Mouse (Mus musculus): ENCODE measurements at regions not wholly inside any gene's neighbourhood (a gene's known extent, or its start where the extent isn't known, plus 50 kb on each side); places are given as distances from the start of the nearest gene placed in this dataset.

DNA sequence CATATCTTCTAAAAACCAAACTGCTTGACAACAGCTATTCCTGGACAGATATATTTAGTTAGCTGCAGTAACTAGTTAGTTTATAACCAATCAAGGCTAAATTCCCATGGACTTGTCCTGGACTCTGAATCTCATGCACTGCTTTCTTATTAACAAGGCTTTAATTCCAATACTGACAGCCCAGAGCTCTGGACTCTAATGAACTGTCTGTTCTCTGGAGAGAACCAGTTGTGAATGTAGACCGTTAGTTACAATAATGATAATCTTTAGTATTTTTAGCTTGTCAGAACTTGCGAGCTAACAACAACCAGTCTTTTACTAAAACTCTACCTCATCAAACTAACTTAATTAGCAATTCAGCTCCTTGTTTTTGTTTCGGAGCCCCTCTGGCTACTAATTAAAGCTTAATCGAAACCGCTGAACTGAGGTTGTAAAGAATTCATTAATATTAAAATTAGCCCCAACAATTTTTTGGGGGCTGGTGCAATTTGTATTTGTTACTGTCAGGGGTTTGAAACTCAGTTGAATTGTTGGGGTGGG is 316.3 kb downstream of the Tmem182 start:
- DNase-seq (ENCODE audit: low spot score) (no peak), ATAC-seq (ENCODE audit: extremely low read depth, insufficient number of reproducible peaks, low FRiP score, poor library complexity, severe bottlenecking) (no peak)
- no peaks in the 10 kb centered on the region for H3K27me3 ChIP-seq (ENCODE audit: insufficient read depth, low read length)
- TF ChIP-seq GATA1 (IDR thresholded peaks at IDR 0.05; ENCODE audit: borderline replicate concordance, low read length): no peak
- no peak for TF ChIP-seq TAL1 (conservative IDR thresholded peaks at IDR 0.05; ENCODE audit: low read depth, low read length)
- no peak for TF ChIP-seq POLR2AphosphoS5 (IDR thresholded peaks at IDR 0.05; ENCODE audit: insufficient replicate concordance, low read depth, low read length)
- TF ChIP-seq GATA2 (IDR thresholded peaks at IDR 0.05; ENCODE audit: borderline replicate concordance, low read depth, low read length): no peak
- H3K36me3 ChIP-seq (replicated peaks): no peaks in the 10 kb centered on the region
- no peaks in the 10 kb centered on the region for H3K4me1 ChIP-seq (ENCODE audit: insufficient read depth, low read depth, low read length)
- no peak overlapping the region for H3K4me3 ChIP-seq (ENCODE audit: low read depth, low read length)
- peaks cover 21% of the 10 kb centered on the region for H3K9me3 ChIP-seq (replicated peaks)

DNA sequence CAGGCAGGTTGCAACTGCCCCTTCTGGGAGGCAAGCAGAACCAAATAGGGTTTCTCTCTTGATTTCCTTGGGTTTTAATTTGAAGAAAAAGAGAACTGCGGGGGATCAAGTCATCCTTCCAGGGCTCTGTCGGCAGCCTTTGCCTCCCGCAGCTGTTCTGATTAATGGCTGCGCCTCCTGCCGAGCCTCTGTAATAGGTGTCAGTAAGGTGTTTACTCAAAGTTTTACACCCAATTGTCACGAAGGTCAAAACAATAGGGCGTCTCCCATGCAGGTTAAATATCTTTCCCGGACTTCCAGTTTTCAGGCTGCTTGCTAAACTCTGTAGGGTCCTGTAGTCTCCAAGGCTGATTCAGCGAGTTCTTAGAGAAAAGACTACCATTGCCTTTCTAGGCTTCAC is 326.0 kb downstream of the Tmem182 start:
- H3K4me3 ChIP-seq (ENCODE audit: low read depth, low read length): no peak overlapping the region
- H3K27me3 ChIP-seq (ENCODE audit: insufficient read depth, low read length): no peaks in the 10 kb centered on the region
- no peaks in the 10 kb centered on the region for H3K4me1 ChIP-seq (ENCODE audit: insufficient read depth, low read depth, low read length)
- no peak for ATAC-seq (ENCODE audit: extremely low read depth, insufficient number of reproducible peaks, low FRiP score, poor library complexity, severe bottlenecking)
- no peak for DNase-seq (ENCODE audit: low spot score)
- H3K9me3 ChIP-seq (replicated peaks): peaks cover 51% of the 10 kb centered on the region
- H3K36me3 ChIP-seq (replicated peaks): no peaks in the 10 kb centered on the region
- no peak for TF ChIP-seq POLR2AphosphoS5 (IDR thresholded peaks at IDR 0.05; ENCODE audit: insufficient replicate concordance, low read depth, low read length)
- TF ChIP-seq CTCF (IDR thresholded peaks at IDR 0.05; ENCODE audit: low read depth, low read length): no peak
- TF ChIP-seq TAL1 (conservative IDR thresholded peaks at IDR 0.05; ENCODE audit: low read depth, low read length): no peak
- no peak for TF ChIP-seq GATA1 (IDR thresholded peaks at IDR 0.05; ENCODE audit: borderline replicate concordance, low read length)
- TF ChIP-seq GATA2 (IDR thresholded peaks at IDR 0.05; ENCODE audit: borderline replicate concordance, low read depth, low read length): no peak

DNA sequence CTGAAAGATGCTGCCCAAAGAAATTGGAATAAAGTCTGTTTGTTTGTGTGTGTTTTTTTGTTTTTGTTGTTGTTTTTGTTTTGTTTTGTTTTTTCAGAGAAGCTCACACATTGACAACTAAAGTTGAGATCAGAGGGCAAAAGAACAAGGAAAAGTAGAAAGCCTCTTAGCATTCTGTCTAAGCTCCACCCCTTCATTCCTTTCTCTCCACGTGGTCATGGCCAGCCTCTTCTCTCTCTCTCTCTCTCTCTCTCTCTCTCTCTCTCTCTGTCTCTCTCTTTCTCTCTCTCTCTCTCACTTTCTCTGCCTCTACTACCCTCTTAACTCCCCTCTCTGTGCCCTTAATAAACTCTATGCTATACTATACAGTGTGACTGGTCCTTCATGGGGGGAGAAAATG is 327.7 kb downstream of the Tmem182 start:
- Histone ChIP-seq H3K4me3 (ENCODE audit: low read depth, low read length) (no peak overlapping the region), H3K27me3 (ENCODE audit: insufficient read depth, low read length) (no peaks in the 10 kb centered on the region), H3K4me1 (ENCODE audit: insufficient read depth, low read depth, low read length) (no peaks in the 10 kb centered on the region), H3K36me3 (replicated peaks) (no peaks in the 10 kb centered on the region), H3K9me3 (replicated peaks) (peaks cover 52% of the 10 kb centered on the region)
- TF ChIP-seq GATA2 (IDR thresholded peaks at IDR 0.05; ENCODE audit: borderline replicate concordance, low read depth, low read length): no peak
- TF ChIP-seq TAL1 (conservative IDR thresholded peaks at IDR 0.05; ENCODE audit: low read depth, low read length): no peak
- TF ChIP-seq CTCF (IDR thresholded peaks at IDR 0.05; ENCODE audit: low read depth, low read length): no peak
- no peak for TF ChIP-seq POLR2AphosphoS5 (IDR thresholded peaks at IDR 0.05; ENCODE audit: insufficient replicate concordance, low read depth, low read length)
- TF ChIP-seq GATA1 (IDR thresholded peaks at IDR 0.05; ENCODE audit: borderline replicate concordance, low read length): no peak
- ATAC-seq (ENCODE audit: extremely low read depth, insufficient number of reproducible peaks, low FRiP score, poor library complexity, severe bottlenecking): no peak
- no peak for DNase-seq (ENCODE audit: low spot score)

DNA sequence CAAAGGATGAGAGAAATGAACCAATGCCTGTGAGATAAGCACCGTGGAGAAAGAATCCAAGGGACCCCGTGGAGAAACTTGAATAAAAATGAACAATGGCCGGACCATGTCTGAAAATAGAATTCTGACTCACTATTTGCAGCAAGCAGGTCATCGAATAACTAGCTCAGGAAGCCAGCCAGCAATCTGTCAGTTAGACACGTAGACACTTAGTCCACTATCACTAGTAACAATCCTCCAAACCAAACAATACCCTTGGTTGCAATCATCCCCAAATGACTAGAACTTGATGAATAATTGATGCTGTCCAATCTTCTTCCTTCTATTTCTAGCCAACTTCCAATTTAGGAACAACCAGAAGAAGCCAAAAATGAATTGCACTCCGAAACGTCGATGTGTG is 328.5 kb downstream of the Tmem182 start:
- ATAC-seq (ENCODE audit: extremely low read depth, insufficient number of reproducible peaks, low FRiP score, poor library complexity, severe bottlenecking) (no peak), DNase-seq (ENCODE audit: low spot score) (no peak)
- no peak for TF ChIP-seq CTCF (IDR thresholded peaks at IDR 0.05; ENCODE audit: low read depth, low read length)
- no peak for TF ChIP-seq TAL1 (conservative IDR thresholded peaks at IDR 0.05; ENCODE audit: low read depth, low read length)
- no peak for TF ChIP-seq GATA1 (IDR thresholded peaks at IDR 0.05; ENCODE audit: borderline replicate concordance, low read length)
- TF ChIP-seq GATA2 (IDR thresholded peaks at IDR 0.05; ENCODE audit: borderline replicate concordance, low read depth, low read length): no peak
- TF ChIP-seq POLR2AphosphoS5 (IDR thresholded peaks at IDR 0.05; ENCODE audit: insufficient replicate concordance, low read depth, low read length): no peak
- Histone ChIP-seq H3K27me3 (ENCODE audit: insufficient read depth, low read length) (no peaks in the 10 kb centered on the region), H3K36me3 (replicated peaks) (no peaks in the 10 kb centered on the region), H3K4me3 (ENCODE audit: low read depth, low read length) (no peak overlapping the region), H3K4me1 (ENCODE audit: insufficient read depth, low read depth, low read length) (no peaks in the 10 kb centered on the region), H3K9me3 (replicated peaks) (peaks cover 47% of the 10 kb centered on the region)

DNA sequence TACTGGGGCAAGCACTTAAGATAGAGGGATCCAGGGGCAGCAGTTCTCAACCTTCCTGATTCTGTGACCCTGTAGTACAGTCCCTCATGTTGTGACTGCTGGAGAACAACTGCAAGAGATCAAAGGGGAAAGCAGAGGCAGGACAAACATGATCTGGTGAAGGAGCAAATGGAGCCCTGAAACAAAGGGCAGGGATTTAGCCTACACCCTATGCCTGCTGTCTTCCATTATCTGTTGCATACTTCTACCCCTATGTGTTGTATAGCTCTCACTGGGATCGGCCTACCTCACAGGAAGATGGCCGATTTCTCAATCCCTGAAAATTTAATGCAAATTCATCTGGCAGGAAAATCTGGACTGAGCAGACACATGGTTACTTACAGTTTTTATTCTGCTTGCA is 334.3 kb downstream of the Tmem182 start:
- DNase-seq (ENCODE audit: low spot score) (no peak), ATAC-seq (ENCODE audit: extremely low read depth, insufficient number of reproducible peaks, low FRiP score, poor library complexity, severe bottlenecking) (no peak)
- Histone ChIP-seq H3K4me3 (ENCODE audit: low read depth, low read length) (no peak overlapping the region), H3K9me3 (replicated peaks) (peaks cover 16% of the 10 kb centered on the region), H3K36me3 (replicated peaks) (no peaks in the 10 kb centered on the region), H3K27me3 (ENCODE audit: insufficient read depth, low read length) (no peaks in the 10 kb centered on the region), H3K4me1 (ENCODE audit: insufficient read depth, low read depth, low read length) (no peaks in the 10 kb centered on the region)
- no peak for TF ChIP-seq GATA1 (IDR thresholded peaks at IDR 0.05; ENCODE audit: borderline replicate concordance, low read length)
- no peak for TF ChIP-seq CTCF (IDR thresholded peaks at IDR 0.05; ENCODE audit: low read depth, low read length)
- no peak for TF ChIP-seq POLR2AphosphoS5 (IDR thresholded peaks at IDR 0.05; ENCODE audit: insufficient replicate concordance, low read depth, low read length)
- no peak for TF ChIP-seq GATA2 (IDR thresholded peaks at IDR 0.05; ENCODE audit: borderline replicate concordance, low read depth, low read length)
- TF ChIP-seq TAL1 (conservative IDR thresholded peaks at IDR 0.05; ENCODE audit: low read depth, low read length): no peak

DNA sequence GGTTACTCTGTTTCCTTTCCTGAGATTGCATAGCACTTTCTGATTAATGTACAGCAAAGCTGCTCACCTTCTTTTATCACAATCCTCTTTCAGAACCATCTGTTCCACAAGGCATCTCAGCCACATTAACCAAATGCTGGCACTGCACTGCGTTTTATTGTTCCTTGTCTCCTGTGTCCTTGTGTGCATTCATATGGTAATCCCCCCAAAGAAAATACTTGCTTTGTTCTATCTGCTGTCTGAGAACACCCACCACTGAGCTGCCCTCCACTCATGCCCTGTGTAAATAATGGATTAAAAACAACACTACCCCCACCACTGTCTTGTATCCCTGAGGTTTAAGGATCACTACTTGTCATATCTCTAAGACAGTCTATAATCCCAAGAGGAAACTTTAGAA is 335.1 kb downstream of the Tmem182 start:
- no peak for DNase-seq (ENCODE audit: low spot score)
- no peaks in the 10 kb centered on the region for H3K4me1 ChIP-seq (ENCODE audit: insufficient read depth, low read depth, low read length)
- TF ChIP-seq GATA2 (IDR thresholded peaks at IDR 0.05; ENCODE audit: borderline replicate concordance, low read depth, low read length): no peak
- TF ChIP-seq POLR2AphosphoS5 (IDR thresholded peaks at IDR 0.05; ENCODE audit: insufficient replicate concordance, low read depth, low read length): no peak
- no peak for TF ChIP-seq GATA1 (IDR thresholded peaks at IDR 0.05; ENCODE audit: borderline replicate concordance, low read length)
- no peak for TF ChIP-seq CTCF (IDR thresholded peaks at IDR 0.05; ENCODE audit: low read depth, low read length)
- TF ChIP-seq TAL1 (conservative IDR thresholded peaks at IDR 0.05; ENCODE audit: low read depth, low read length): no peak

More for the DNA sequence above, 335.1 kb downstream of the Tmem182 start:
- H3K9me3 ChIP-seq (replicated peaks): peaks cover 20% of the 10 kb centered on the region
- H3K36me3 ChIP-seq (replicated peaks): no peaks in the 10 kb centered on the region
- H3K4me3 ChIP-seq (ENCODE audit: low read depth, low read length): no peak overlapping the region
- no peak for ATAC-seq (ENCODE audit: extremely low read depth, insufficient number of reproducible peaks, low FRiP score, poor library complexity, severe bottlenecking)
- H3K27me3 ChIP-seq (ENCODE audit: insufficient read depth, low read length): no peaks in the 10 kb centered on the region
